Mouse (Mus musculus) cerebellum, adult 9-10 months (tissue): Measurements from ENCODE around the gene Gtf2f2.

Experiments
- DNase-seq: peaks from one replicate; pipeline ENCODE4 v3.0.0; 2022

Gtf2f2 gene

DNA sequence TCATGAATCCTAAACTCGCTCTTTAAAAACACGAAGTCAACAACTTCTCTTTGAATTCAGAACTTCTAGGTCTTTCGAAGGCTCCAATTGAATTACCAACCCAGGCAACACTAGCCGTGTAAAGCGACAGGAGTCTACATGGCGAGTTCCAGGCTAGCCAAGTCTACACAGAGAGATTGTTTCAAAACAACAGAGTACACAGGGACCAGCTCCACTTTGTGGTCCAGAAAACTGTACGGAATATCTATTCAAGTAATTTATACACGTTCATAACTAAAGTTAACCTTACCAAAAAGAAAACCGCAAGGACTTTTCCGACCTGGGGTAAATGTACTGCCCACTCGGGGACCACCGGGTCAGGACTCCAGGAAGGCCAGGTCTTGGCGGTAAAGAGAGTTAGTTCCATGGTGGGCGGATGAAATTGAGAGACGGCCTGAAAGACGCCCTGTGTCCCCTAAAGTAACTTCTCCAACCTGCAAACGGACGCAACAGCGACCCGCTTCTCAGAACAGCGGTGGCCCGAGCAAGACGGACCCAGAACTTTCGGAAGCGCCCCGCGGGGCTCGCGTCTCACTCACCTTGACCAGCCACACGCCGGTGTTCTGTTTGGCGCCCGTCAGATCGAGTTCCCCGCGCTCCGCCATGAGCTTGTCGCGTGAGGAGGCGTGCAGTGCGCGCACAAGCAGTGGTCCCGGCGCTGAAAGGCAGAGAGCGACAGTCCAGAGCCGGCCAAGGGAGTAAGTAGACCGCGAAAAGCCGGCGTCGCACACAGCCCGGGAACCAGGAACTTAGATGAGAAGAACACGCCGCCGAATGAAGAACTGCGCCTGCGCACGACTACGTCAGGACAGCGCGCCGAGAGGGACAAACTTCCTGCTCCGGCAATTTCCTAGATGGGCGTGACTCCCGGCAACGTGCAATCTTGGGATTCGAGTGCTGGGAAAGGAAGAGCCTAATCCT, at the start of gene Gtf2f2:
TSS of gene Gtf2f2 (minus strand) at position 764 of the 960 bp plus-strand sequence.
- DNase-seq, result peak; percentile 90

DNA sequence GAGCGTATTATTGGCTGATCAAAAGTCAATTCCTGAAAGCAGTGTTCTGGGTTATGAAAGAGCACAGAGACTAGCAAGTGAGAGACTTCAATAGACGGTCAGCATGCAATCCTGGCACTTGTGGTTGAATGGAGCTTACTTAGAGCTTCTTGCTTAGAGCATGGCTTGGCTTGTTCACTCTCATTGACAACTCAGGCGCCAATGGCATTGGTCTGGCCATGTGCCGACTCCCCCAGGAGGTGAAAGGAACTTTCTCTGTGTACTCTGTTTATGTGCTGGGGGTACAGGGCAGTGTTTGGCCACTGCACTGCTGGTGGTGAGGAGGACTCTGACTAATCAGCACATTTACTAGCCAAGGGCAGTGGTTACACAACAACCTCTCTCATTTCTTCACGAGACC, 48.8 kb upstream of the Gtf2f2 start:
- no peak for DNase-seq

DNA sequence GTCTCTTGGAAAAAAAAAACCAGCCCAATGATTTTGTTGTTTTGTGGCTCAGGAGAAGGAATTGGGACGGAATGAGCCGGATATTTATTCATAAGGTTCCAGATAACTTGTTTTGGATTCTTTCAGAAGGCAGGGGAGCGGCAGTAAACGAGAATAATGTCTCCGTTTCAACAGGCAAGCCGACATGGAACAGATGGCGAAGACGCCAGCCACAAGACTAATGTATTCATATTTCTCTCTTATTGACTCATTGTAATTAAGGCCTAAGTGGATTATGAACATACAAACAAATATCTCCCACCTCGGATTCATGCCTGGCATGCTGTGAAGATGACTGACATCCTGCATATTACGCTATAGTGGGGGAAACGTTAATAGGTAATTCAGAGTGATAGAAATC, 43.1 kb upstream of the Gtf2f2 start:
- no peak for DNase-seq

DNA sequence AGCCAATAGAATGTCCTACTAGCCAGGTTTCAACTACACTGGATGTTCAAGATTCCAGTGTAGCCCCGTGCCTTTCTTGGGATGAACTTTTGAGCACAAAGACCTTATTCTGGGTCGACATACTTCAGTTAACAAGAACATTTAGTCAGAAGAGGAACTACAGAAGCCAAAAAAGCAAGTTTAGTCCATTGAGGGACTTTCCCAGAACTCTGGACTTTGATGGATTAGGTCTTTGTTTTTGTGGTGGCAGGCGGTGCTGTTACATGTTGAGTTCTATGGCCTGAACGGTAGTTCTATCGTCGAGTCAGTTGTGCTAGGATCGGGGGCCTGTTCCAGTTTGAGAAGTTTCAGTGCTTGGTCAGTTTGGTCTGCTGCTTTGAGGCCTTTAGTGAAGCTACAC, 41.3 kb upstream of the Gtf2f2 start:
- DNase-seq, result no peak

DNA sequence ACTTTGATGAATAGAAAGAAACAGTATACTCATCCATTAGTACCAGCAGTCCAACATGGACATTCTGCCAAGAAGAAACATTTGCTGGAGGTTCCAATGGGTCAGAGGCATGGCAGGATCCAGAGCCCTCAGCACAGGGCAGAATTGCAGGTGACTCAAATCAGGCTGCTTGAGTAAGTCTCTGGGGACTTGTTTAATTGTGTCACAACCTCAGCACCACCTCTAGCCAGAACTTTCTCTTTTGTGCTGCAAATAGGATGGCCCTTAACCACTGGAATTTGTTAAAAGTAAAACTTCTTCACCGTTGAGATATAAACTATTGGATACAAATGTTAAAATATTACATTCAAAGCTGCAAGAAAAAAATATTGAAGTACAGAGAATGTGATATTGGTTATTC, 35.1 kb upstream of the Gtf2f2 start:
- DNase-seq, result no peak

DNA sequence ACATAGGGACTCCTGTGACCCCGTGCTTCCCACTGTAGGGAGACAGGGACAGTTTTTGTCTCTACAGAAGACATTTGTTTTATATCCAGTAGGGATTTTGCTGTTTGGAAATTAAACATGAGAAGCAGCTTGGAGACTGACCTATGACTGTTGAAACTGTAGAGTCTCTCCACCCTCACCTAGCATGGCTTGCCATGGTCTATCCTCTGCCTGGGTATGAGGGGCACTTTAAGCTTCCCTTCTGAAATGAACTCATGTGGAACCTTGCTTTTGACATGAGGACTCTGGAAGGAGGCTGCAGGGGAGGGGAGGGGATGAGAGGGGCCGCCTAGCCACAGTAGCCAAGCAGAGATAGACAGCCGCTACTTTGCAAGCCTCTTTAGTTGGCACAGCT, 33.5 kb upstream of the Gtf2f2 start:
- no peak for DNase-seq

DNA sequence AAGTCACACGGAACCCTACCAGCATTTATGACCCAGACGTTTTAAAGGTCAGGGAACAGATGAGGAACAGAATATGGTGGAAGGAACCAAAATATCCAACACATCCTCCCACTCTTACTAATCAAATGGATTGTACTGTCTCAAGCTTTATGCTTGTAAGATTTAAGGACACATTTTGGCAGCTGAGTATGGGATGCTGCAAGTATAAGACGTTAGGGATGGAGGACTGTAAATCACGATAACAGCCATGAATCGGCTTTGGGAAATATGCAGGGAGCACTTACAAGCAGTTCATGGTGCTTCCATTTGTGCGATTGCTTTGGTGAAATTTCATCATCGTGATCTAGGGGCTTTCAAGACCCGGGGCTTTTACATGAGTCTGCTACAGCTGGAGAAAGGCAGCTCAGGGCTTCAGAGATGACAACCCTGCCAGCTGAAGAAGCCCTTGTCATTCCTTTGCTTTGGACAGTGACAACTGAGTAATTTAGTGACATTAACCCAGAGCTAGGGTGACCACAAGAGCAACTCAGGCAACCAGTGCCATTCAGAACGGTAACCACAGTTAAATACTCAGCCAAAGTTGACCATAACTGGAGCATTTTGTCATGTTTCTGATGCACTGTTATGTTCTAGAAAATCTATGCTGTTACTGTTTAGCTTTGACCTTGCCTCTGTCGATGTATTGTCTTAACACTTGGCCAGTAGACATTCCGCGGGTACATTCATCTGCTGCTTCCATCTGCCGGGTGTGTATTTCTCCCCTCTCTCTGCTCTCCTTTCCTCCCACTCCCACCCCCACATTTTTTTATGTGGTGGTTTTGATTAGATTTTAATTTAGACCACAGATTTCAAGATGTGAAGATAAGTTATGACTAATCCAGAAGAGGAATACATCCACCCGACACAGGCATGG, 32.8 kb upstream of the Gtf2f2 start:
- no peak for DNase-seq

DNA sequence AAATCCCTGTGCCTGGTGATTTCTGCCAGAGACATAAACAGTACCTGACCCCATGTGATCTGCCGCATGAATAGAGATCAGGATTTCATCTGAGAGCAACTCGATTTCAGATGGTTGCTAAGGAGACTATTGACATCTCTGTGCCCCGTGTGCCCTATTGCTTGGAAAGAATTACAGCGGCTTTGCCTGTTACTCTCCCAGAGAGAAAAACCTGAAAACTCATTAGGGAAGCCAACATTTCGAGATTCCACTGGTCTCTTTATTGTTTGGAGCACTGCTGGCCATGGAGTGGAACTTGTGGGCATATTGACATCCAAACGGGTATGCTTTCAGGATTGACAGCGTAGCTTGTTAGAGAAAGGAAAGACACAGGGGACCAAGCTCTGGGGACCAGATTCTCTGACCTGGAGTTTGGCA, 22.6 kb upstream of the Gtf2f2 start:
- no peak for DNase-seq

DNA sequence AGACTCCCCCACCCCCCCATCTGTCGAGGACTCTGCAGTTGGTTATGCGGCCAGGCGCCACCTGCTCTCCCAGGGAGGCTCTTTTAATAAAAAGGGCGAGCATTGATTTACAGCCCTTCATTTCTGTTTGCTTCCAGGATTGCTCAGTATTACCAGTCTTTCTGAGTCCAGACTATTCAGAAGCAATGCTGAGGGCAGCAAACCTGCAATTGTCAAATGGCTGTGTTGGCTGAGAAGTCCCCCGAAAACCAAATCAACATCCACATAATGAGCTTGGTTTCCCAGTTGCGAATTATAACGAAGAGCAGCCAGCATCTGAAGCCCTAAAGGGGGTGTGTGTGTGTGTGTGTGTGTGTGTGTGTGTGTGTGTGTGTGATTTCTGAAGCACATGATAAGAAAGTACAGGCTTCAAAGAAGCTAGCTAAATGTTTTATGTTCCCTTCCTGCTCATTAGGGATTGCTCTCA, 22.0 kb upstream of the Gtf2f2 start:
- no peak for DNase-seq

DNA sequence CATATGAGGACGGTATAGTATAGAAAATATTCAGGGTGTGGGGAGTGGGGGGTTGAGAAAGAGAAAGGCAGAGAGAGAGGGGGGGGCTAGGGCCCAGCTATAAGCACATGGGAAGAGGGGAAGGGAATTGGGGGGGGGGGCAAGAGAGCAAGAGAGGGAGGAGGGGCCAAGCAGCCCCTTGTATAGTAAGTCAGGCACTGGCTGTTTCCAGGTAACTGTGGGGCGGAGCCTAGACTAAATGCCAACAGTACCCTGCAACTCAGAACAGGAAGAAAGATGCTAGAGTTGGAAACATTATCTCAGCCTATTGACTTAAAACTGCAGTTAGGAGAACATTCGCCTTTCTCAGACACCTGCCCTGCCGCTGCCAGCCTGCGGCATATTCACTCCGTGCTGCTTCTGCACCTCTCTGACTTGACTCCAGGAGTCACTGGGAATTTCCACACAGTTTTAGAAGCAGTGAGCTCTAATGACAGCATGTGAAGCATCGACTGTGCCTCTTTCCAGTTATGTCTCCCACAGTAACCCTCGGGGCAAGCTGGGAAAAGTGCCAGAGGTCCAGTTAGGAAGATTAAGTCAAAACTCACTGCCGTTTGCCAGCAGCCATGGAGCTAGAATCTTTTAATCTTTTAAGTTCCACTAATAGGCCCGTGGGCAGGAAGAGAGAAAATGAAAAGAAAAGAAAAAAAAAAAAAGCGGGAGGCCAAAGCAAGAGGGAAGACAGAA, 20.6 kb upstream of the Gtf2f2 start:
- DNase-seq, result peak; percentile 12

DNA sequence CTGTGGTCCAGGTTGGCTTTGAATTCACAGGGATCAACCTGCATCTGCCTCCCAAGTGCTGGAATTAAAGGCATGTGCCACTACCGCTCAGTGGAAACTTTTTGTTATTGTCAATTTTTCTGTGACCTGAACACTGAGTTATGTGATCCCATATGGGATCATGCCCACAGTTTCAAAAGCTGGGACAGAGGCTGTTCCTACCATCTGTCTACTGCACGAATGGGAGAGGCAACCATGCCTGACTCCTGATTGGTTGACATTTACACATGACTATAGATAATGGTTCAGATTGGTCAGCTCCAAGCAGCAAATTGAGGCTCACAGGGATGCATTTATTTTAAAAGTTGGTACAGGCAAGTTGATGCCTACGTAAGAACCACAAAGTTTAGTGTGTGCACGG, 14.0 kb upstream of the Gtf2f2 start:
- DNase-seq, result no peak

DNA sequence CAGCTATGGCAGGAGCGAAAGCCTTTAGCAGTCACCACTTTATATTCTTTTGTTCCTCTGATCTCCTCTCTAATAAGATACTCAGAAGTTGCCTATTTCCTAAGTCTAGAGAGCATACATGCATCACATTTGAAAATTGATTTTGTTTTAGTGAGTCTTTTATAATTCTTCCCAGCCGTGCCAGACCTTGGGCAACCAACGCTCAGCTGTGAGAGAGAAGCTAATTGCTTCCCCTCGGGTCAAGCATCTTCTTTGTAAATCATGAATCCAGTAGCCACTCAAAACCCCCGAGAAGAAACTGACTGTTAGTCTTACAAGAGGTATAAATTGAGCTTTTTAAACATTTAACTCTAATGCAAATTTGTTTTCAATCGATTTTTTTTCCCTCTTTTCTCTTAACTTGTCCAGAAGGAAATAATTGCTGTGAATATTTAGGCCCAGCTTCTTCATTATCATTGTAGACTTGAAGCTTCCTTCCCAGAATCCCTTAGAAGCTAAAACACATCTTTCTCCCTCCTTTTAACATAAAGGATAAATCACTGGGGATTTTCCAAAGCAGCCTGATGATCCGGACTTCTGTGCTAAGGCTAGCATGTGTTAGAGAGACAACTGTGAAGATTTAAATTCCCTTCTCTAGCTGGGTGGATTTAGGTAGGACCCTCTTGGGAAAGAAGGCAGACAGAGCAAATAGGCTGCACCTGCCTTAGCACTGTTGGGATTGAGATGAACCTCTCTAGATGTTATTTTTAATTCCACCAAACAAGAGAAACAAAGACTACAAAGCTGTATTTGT, 10.5 kb upstream of the Gtf2f2 start:
- no peak for DNase-seq

DNA sequence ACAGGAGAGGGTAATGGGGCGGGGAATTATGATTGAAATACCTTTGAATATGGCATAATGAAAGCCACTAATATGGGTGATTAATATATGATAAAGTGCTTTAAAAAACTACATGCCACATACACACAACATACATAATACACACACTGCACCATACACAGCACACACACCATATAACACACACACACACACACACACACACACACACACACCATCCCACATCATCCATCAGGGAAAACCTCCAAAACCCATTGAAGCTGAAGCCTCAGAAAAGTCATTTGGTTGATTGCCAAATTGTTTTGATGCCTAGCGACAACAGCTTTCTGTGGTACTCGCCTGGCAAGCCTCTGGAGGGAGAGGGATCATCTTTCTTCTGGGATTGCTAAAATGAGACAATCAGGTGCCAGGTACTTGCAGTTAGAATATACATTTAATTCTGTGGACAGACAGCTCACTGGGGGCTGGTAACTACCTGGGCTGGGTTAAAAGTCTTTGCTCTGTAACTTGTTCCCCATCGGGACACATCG, 9.7 kb upstream of the Gtf2f2 start:
- no peak for DNase-seq

DNA sequence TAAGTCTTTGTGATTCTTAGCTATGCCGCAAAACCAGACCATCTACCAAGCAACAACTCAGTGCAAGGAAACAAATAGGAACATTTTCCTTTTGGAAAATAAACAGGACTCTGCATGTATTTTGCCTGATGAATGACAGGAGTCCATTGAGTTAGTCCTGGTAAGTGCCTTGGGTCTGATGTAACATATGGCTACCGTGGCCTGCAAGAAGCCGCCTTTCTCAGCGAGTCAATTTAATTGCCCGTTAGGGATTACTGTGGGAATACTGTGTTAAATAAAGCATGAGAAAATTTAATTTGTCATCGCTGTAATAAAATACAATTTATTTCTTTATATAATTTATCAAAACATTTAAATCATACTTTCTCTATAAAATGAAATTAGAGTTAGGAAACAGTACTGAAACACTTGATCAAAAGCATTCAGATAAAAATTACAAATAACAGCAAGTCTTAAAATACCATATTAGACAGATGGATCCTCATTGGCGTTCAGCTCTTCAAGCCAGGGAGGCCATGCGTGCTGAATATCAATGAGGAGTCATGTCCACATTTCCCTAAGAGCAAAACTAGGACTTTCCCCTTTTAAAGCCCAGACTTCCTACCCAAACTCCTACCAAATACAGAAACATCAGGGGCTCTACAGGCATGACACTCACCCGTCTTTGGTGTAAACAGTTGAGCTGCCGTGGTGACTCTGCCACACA, 7.3 kb upstream of the Gtf2f2 start:
- DNase-seq, result no peak

DNA sequence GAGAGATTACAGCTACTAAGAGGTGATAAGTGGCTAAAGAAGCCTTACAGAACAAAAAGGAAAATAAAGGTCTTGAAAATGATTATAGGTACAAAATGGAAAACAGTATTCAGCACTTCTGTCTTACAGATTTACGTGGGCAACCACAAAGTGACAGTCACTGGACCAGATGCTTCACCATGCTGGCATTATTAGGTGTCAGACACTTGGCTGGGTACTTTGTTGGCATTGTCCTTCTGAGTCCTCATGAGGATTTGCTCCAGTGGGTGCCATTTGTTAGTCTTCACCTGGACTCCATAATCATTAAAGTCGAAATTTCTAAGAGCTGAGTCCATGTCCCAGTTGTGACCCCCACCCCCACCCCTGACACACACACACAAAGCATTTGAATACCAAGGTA, 3.7 kb upstream of the Gtf2f2 start:
- no peak for DNase-seq

DNA sequence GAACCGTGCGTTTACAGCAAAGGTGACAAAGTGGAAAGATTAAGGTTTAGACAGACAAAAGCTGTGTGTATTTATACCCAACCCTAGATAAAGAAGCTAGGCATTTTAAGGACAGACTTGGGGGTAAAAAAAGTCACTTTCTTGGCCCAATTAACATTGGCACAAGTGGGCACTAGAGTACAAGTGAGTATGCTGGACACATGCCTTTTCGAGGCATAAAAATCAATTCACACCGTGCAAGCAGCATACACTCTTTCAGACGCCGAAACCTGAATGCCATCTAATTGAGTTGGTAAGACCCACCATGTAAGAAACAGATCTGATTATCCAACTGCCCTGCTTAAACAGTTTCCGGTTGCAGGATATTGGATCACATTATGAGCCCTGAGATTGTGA, 395 bp upstream of the Gtf2f2 start:
- no peak for DNase-seq

DNA sequence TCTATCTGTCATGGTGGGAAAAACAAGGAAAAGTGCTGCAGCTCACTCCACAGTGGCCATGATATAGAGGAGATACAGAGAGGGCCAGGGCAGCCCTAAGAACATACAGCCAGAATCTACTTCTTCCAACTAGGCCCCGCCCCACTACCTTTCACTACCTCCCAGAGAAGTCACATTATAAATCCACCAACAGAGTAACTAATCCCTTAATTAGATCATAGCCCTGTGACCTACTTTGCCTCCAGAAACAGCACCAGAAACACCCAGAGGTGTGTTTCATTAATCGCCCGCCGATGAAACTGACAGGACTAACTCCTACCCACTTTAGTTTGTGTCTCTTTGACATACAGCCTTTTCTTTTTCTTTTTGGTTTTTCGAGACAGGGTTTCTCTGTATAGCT, 1.5 kb downstream of the Gtf2f2 start:
- DNase-seq, result no peak

DNA sequence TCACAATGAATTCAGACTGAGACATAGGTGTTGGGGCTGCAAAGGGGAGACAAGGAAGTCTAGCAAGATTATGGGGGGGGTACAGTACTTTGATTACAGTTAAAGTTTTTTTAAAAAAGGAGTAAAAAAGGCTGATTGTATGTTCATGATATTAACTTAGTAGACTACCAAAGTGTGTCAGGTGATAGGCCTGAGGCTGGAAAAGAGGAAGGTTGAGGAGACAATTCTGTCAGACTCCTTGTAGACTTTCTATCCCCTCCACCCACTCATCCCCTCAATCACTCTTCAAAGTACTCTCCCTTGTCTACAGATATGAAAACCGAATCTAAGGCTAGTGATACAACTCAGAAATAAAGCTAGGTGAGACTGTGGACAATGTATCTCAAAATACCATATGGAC, 2.5 kb downstream of the Gtf2f2 start:
- no peak for DNase-seq

DNA sequence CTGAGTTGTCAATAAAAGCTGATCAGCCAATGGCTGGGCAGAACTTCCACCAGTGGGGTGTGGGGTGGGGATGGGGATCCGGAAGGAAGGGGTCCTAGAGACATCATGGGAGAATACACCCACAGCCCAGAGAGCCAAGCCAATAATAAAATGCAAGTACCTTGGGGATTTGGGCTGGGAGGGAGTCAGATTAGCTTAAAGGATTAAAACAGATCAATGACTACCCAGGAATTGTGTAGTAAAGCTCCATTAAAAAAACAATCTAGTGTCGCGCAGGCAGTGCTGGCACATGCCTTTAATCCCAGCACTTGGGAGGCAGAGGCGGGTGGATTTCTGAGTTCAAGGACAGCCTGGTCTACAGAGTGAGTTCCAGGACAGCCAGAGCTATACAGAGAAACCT, 5.7 kb downstream of the Gtf2f2 start:
- DNase-seq, result no peak

DNA sequence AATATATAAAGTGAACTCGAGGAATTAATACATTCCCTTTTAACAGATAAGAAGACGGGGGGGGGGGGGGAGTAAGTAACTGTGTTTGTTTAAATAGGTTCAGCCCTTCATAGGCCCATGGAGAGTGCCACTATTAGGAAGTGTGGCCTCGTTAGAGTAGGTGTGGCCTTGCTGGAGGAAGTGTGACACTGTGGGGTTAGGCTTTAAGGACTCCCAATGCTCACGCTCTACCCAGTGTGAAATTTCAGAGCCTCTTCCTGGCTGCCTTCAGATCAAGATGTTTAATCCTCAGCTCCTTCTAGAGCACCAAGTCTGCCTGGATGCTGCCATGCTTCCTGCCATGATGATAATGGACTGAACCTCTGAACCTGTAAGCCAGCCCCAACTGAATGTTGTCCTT, 8.9 kb downstream of the Gtf2f2 start:
- DNase-seq, result no peak

DNA sequence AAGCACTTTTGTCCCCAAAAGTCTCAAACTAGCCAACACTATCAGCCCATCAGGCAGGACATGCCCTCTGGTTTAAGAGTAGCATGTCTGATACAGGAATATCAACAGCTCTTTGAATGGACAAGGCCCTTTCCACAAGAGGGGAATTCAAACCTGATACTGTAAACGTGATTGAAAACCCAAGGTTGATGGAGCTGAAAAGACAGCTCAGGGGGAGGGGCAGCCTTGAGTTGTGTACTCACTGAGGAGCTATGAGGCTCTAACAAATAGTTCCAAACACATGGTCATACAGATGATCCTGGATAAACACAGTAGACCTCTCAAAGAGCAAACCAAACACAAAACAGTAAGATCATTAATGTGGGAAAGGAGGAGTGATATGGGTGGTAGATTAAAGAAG, 12.6 kb downstream of the Gtf2f2 start:
- no peak for DNase-seq
